Mouse (Mus musculus) monocyte, adult 59 days (primary cell): ENCODE data around the gene Ngef. TPM values are rescaled to one million over a fixed set of nuclear protein-coding genes. Genes with fewer than 3 reads are reported as not detected.

Source experiments
- total RNA-seq, 2 experiments: library from RNA; stranded (reverse); gene quantifications; one replicate each; pipeline ENCODE4 v1.2.4; 2023

The Ngef gene
- not detected for total RNA-seq

GRCm38 (mm10) chr1:87573800-87574215 lies at the start of gene Ngef:
Gene Ngef (minus strand): TSS chr1:87573870.

GRCm38 (mm10) chr1:87620211-87620668 lies 46.6 kb upstream of the Ngef start, which contains the start of gene Inpp5d:
Gene Inpp5d (plus strand): TSS chr1:87620312.

GRCm38 (mm10) chr1:87509561-87510165 lies 64.0 kb downstream of the Ngef start, which contains the start of gene Neu2:
Gene Neu2 (plus strand): TSS chr1:87509889.

GRCm38 (mm10) chr1:87469971-87470370 lies 103.7 kb downstream of the Ngef start, which contains the start of gene Snorc:
Gene Snorc (plus strand): TSS chr1:87470271.

Other genes with a start within 250 kb of the Ngef start
- 10 to 100 TPM; 73.9 to 97.9 TPM for gene Gigyf2, start 246.9 kb downstream of the Ngef start, total RNA-seq
- gene Kcnj13, start 179.1 kb downstream of the Ngef start, total RNA-seq, result not detected
- gene Snorc, start 103.6 kb downstream of the Ngef start, total RNA-seq, result not detected
- gene Neu2, start 64.0 kb downstream of the Ngef start, total RNA-seq, result not detected
- gene Inpp5d, start 46.4 kb upstream of the Ngef start, total RNA-seq, result 100 to 1,000 TPM; 563 to 576 TPM
- 10 to 100 TPM; 53.0 to 58.2 TPM for gene Atg16l1, start 182.0 kb upstream of the Ngef start, total RNA-seq
- 1 to 10 TPM; 2.4 to 2.8 TPM for gene Sag, start 229.8 kb upstream of the Ngef start, total RNA-seq